Mouse (Mus musculus): ENCODE measurements around the gene Kif1b.
"Not testable (repeated sequence)": the region's sequence is repeated elsewhere in the genome, so short reads cannot be mapped to it uniquely, and the experiment has no call there.

The Kif1b gene

GRCm38 (mm10) chr4:149270541-149270940, 37.0 kb downstream of the Kif1b start:
- no peak for DNase-seq (ENCODE audit: low spot score)

GRCm38 (mm10) chr4:149269026-149269425, 38.5 kb downstream of the Kif1b start:
- no peak for DNase-seq (ENCODE audit: low spot score)

GRCm38 (mm10) chr4:149264895-149265294, 42.6 kb downstream of the Kif1b start:
- no peak for DNase-seq (ENCODE audit: low spot score)

- no peak for DNase-seq (ENCODE audit: low spot score)
Observed at GRCm38 (mm10) chr4:149263218-149263617, 44.3 kb downstream of the Kif1b start.

- no peak for DNase-seq (ENCODE audit: low spot score)
Observed at GRCm38 (mm10) chr4:149261466-149261865, 46.0 kb downstream of the Kif1b start.

- DNase-seq (ENCODE audit: low spot score): no peak
Observed at GRCm38 (mm10) chr4:149260911-149261310, 46.6 kb downstream of the Kif1b start.

- DNase-seq (ENCODE audit: low spot score): no peak
Observed at GRCm38 (mm10) chr4:149259391-149260094, 48.0 kb downstream of the Kif1b start.

- DNase-seq (ENCODE audit: low spot score): no peak
Observed at GRCm38 (mm10) chr4:149258926-149259325, 48.6 kb downstream of the Kif1b start.

GRCm38 (mm10) chr4:149256511-149257300, 50.8 kb downstream of the Kif1b start:
- DNase-seq (ENCODE audit: low spot score): no peak

- DNase-seq (ENCODE audit: low spot score): no peak
Observed at GRCm38 (mm10) chr4:149255277-149256270, 51.9 kb downstream of the Kif1b start.

- no peak for DNase-seq (ENCODE audit: low spot score)
Observed at GRCm38 (mm10) chr4:149254827-149255226, 52.7 kb downstream of the Kif1b start.

- no peak for DNase-seq (ENCODE audit: low spot score)
Observed at GRCm38 (mm10) chr4:149249311-149249710, 58.2 kb downstream of the Kif1b start.

GRCm38 (mm10) chr4:149247772-149248171, 59.7 kb downstream of the Kif1b start:
- DNase-seq (ENCODE audit: low spot score): no peak

- DNase-seq (ENCODE audit: low spot score): no peak
Observed at GRCm38 (mm10) chr4:149247156-149247633, 60.3 kb downstream of the Kif1b start.

- DNase-seq (ENCODE audit: low spot score): no peak
Observed at GRCm38 (mm10) chr4:149246578-149247155, 60.8 kb downstream of the Kif1b start.

GRCm38 (mm10) chr4:149237011-149237410, 70.5 kb downstream of the Kif1b start:
- DNase-seq (ENCODE audit: low spot score): no peak

- DNase-seq (ENCODE audit: low spot score): no peak
Observed at GRCm38 (mm10) chr4:149233938-149234337, 73.6 kb downstream of the Kif1b start.

- DNase-seq (ENCODE audit: low spot score): not testable (repeated sequence)
Observed at GRCm38 (mm10) chr4:149228682-149229081, 78.8 kb downstream of the Kif1b start.

- no peak for DNase-seq (ENCODE audit: low spot score)
Observed at GRCm38 (mm10) chr4:149228256-149228655, 79.2 kb downstream of the Kif1b start.

- no peak for DNase-seq (ENCODE audit: low spot score)
Observed at GRCm38 (mm10) chr4:149226311-149226710, 81.2 kb downstream of the Kif1b start.

GRCm38 (mm10) chr4:149223453-149223852, 84.0 kb downstream of the Kif1b start:
- no peak for DNase-seq (ENCODE audit: low spot score)

GRCm38 (mm10) chr4:149220481-149220880, 87.0 kb downstream of the Kif1b start:
- DNase-seq (ENCODE audit: low spot score): no peak

Data from urinary bladder, postnatal 10 days (tissue).